Mouse (Mus musculus) thymus, adult 2 months (tissue): ENCODE measurements around the gene Hist2h2ab.
A peak's percentile ranks its signal among the peaks of the same experiment; 100 is the strongest.
"Not testable (repeated sequence)": the region's sequence is repeated elsewhere in the genome, so short reads cannot be mapped to it uniquely, and the experiment has no call there.

Source experiments
- CTCF ChIP-seq: fragments of 200-500 bp; IDR thresholded peaks from 2 replicates; pipeline ENCODE4 v1.5.1; 2012; ENCODE audit warnings: mild to moderate bottlenecking, control low read depth, low read length, moderate library complexity, borderline replicate concordance; ENCODE audit not compliant: control insufficient read depth, poor library complexity, insufficient read depth; ENCODE audit errors: extremely low read depth
- POLR2A ChIP-seq: fragments of 200-500 bp; IDR thresholded peaks from 2 replicates; pipeline ENCODE4 v1.6.1; 2012; ENCODE audit warnings: mild to moderate bottlenecking, low read length, control low read depth, moderate library complexity; ENCODE audit not compliant: control insufficient read depth, poor library complexity, insufficient read depth; ENCODE audit errors: extremely low read depth

DNA sequence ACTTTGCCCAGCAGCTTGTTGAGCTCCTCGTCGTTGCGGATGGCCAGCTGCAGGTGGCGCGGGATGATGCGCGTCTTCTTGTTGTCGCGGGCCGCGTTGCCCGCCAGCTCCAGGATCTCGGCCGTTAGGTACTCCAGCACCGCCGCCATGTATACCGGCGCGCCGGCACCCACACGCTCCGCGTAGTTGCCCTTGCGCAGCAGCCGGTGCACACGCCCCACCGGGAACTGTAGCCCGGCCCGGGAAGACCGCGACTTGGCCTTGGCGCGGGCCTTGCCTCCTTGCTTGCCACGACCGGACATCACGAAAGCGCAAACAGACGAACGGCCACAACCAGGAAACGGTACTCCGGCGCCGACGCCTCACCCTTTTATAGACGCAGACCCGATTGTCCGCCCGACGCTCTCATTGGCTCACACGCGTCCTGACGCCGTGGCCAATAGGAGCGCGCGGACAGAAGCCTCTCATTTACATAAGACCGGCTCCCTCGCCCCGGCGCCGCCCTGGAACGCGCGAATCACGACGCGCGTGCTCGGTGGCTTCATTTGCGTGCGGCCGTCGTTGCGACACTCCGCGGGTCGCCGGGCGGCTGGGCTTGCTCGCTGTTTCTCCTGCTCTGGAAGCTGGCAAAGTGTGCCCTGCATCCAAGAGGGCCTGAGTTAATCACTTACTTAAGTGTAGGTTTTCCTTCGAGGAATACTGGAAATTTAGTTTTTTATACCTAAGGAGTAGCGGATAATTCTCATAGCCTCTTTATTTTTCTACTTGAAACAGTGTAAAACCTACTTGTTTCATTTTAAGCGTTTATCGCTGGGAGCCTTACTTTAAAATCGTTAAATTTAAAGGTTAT, 20.5 kb downstream of the Hist2h2ab start, which contains the start of gene Hist2h2aa2:
- not testable (repeated sequence) for TF ChIP-seq CTCF
- TF ChIP-seq POLR2A = peak; percentile 53
